Mouse (Mus musculus) forelimb bud, embryonic 11.5 days (tissue): ENCODE results near the gene Ucn2.

Source experiments
- DNase-seq: peaks from one replicate; pipeline ENCODE4 v3.0.0-alpha.2; 2012; ENCODE audit warnings: low read depth, low spot score

Gene Ucn2

DNA sequence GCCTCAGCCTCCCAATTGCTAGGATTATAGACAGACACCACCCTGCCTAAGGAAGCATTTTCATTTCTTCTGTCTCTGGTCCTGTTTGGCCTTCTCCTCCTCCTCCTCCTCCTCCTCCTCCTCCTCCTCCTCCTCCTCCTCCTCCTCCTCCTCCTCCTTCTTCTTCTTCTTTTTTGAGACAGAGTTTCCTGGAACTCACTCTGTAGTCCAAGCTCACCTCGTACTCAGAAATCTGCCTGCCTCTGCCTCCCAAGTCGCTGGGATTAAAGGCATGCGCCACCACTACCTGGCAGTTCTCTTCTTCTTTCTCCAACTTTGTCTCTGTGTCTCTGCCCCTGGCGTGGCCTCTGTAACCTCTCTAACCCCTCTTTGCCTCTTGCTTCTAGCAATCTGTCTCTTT lies at the start of gene Ucn2:
Ucn2 (plus strand) TSS at position 301 of the 400 bp plus-strand sequence.
- no peak for DNase-seq

- peak; percentile 100 for DNase-seq
Measured at GRCm38 (mm10) chr9:108936418-108937364, 49.1 kb upstream of the Ucn2 start, which contains the start of gene Uqcrc1. Gene Uqcrc1 (plus strand): TSS chr9:108936633.

- no peak for DNase-seq
Measured at GRCm38 (mm10) chr9:108945111-108945510, 40.7 kb upstream of the Ucn2 start.

DNA sequence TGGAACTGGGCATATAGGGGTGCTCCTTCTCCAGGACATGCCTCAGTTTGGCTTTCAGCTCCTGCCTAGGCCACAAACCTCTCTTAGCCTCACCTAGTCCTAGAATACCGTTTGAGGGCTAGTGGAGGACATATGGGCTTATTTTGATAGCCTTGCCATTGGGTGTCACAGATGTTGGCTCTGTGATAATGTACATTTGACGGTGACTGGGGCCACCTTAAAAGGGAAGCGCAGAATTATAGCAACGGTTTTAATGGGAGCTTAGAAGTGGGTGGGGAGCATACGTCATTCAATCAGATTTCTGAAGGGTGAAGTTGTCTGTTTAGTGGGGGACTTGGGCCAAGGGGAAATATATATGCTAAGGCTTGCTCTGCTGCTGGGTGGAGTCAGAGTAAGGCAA lies 40.2 kb upstream of the Ucn2 start:
- no peak for DNase-seq

GRCm38 (mm10) chr9:108949231-108949966 lies 36.4 kb upstream of the Ucn2 start:
- DNase-seq = peak; percentile 87

DNA sequence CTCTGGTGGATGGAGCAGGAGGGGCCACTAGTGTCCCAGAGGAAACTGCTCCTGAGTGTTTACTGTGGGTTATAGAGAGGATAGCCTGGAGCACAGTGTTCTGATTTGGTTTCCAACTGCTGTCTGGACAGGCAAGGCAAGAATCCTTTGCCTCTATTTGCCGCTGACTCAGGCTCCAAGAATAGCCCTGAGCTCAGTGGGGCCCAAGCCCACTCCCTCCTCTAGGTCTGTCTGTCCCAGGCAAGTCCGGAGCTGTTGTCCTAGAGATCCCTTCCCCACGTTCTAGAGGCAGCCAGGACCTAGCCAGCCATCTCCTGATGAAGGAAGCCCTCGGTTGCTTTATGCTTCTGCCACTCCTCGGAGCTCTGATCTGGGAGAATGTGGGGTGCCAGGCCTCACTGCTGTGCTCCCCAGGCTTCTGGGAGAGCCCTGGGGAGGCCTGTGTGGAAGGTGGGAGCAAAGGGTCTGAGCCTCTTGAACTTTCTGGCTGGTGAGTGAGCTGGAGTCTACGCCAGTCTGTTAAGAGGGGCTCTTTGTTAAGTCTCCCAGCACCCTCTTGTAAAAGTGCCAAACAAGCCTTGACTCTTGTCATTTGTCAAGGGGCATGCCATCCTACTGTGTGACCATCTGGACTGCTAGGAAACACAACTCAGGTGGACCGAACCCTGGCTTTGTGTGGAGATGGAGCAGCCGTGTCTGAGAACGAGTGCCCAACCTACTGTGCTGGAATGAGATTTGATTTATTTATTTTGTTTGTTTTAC lies 35.7 kb upstream of the Ucn2 start:
- DNase-seq = no peak

- no peak for DNase-seq
Measured at GRCm38 (mm10) chr9:108953081-108953636, 32.7 kb upstream of the Ucn2 start, which contains the start of gene Col7a1. Gene Col7a1 (plus strand): TSS chr9:108953586.

- DNase-seq = no peak
Measured at GRCm38 (mm10) chr9:108955241-108955640, 30.6 kb upstream of the Ucn2 start.

DNA sequence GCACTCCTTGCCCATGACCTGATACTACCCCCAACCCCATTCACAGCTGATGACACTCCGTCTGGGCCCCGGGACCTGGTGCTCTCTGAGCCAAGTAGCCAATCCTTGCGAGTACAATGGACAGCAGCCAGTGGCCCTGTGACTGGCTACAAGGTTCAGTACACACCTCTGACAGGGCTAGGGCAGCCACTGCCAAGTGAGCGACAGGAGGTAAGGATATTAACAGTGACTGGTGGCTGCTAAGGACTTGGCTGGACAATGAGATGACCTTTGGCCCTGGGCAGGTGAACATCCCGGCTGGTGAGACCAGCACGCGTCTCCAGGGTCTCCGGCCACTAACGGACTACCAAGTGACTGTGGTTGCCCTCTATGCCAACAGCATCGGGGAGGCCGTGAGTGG lies 30.0 kb upstream of the Ucn2 start:
- DNase-seq = no peak

- no peak for DNase-seq
Measured at GRCm38 (mm10) chr9:108963577-108963976, 22.2 kb upstream of the Ucn2 start.

GRCm38 (mm10) chr9:108964338-108964737 lies 21.5 kb upstream of the Ucn2 start:
- no peak for DNase-seq

- no peak for DNase-seq
Measured at GRCm38 (mm10) chr9:108970623-108971022, 15.2 kb upstream of the Ucn2 start.

- DNase-seq = no peak
Measured at GRCm38 (mm10) chr9:108976483-108976882, 9.3 kb upstream of the Ucn2 start.

GRCm38 (mm10) chr9:108977966-108978365 lies 7.8 kb upstream of the Ucn2 start:
- no peak for DNase-seq

DNA sequence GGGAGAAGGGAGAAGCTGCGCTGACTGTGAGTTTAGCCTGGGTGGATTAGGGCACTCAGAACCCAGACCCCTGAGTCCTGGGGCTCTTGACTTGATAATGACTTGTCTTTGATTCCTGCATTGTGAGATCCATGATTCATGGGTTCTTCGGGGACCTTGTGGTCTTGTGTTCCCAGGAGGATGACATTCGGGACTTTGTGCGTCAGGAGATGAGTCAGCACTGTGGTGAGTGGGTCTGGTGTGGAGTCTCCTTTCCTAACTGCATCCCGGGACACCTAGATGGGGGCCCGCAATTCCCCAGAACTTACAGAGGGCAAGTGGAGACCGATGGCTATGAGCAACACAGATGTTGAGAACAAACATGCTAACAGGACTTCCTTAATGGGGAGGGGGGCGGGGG lies 3.3 kb upstream of the Ucn2 start:
- DNase-seq = no peak

DNA sequence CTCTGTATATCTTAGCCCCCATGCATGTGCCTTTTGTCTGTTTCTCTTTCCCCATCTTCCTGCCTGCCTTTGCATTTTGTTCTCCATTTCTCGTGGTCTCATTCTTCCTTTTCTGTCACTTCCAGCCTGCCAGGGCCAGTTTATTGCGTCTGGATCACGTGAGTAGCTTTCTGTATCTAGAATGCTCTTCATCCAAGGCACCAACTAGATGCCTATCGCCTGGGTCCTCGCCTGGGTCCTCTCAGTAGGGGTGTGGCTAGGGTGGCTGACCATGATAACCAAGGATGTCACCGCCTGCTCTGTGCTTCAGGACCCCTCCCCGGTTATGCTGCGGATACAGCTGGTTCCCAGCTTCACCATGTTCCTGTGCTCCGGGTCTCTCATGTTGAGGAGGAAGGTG lies 2.6 kb upstream of the Ucn2 start:
- DNase-seq = no peak

GRCm38 (mm10) chr9:108987704-108988350 lies 2.0 kb downstream of the Ucn2 start:
- no peak for DNase-seq

DNA sequence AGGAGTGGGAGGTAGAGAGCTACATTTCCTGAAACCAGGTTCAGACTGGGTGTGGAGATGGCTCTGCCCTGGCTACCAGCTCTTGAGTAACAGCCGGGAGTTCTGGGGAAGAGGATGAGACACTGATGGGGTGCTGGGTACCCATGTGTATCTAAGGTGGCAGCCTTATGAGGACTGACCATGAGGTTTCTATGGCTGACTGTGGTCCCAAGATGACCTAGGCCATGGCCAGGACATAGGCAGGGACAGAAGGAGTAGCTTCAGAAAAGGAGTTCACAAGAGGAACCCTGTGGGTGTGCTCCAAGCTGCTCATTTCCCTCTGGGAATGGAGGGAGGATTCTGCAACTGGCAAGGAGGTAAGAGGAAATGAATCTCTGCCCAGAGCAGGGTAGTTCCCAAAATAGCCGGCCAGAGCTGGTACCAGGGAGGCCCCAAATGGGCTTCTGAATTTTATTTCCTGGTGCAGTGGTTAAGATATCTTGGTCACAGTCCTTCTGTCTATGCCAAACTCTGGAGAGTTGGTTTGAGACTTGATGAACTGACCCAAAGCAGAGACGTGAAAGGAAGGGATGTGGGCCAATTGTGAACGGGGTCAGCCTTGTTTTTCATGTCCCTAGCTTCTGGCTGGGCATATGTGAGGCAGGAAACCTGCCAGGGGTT lies 4.1 kb downstream of the Ucn2 start:
- DNase-seq = no peak

- DNase-seq = peak; percentile 30
Measured at GRCm38 (mm10) chr9:108990462-108990820, 4.6 kb downstream of the Ucn2 start.

DNA sequence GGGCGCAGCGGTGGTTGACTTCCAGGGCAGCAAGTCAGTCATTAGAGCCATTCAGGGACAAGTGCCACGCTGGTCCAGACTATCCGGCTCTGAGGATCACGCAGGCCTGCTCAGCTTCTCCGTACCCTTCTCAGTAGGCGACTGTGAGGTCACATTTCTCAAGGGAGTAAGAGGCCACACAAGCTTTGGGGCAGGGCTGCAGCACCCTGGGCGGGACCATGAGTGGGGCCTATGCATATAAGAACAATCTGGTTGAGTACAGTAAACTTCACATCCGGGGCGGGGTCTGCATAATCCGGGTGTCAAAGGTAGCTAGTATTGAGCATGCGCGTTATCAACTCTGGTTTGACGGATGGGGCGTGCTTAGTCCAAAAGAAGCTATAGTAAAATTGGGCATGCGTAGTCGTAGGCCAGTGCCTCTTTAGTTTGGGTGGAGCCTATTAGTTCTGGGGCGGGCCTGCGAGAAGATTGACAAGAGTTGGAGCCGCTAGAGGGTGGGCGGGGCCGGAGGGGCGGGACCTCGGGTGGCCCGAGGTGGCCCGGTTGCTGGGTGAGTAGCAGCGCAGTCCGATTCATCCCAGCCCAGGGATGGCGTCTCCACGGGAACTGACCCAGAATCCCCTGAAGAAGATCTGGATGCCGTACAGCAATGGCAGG lies 5.7 kb downstream of the Ucn2 start, which contains the start of gene Pfkfb4:
Pfkfb4 (plus strand) TSS at position 351 of the 657 bp plus-strand sequence.
- peak; percentile 99 for DNase-seq
